Mouse (Mus musculus): Measurements from ENCODE around the gene Sh3bgr. TPM values are rescaled to one million over a fixed set of nuclear protein-coding genes. Genes with fewer than 3 reads are reported as not detected.

Gene Sh3bgr
- total RNA-seq (2012; rRNA removed) (0.38 TPM in 1 of 2 replicates, not detected in the other), total RNA-seq (2014; rRNA removed) (not detected in 2 replicates), polyA plus RNA-seq (2012; ENCODE audit: insufficient read length, low read depth) (0.70 and 1.6 TPM in 2 replicates)

DNA sequence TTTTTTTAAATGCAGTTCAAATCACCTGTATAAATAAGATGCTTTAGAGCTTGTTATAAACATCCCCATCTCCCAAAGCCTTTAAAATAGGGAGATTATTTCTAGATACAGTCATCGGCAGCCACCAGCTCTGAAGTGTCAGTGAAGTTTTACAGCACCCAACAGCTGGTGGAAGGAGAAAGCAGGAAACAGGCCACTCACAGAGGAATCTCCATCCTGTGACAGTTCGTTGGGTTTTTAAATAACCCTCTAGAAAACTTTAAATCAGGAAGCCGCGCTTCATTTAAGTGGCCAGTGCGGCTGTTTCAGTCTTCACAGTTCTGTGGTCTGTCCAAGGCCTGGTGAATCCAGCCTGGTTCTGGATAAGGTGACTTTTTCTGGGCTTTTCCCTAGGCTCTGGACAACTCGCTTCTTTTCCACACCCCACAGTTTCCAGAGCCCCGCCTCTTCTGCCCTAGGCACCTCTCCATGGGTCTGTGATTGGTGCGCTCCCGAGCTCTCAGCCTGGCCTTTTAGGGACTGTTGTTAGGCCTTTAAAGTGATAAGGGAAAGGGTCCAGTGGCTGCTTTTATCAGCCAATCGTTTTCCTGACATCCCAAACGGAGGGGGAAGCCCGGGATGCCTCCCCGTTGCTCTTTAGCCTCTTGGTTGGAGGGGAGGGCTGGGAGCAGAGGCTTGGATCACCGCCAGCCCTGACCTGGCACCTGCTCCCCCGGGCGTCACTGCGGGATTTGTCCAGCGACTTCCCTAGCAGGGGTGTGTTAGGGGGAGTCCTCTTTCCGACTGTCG lies at the start of gene Sh3bgr:
Gene Sh3bgr (plus strand): TSS at position 538 of the 789 bp plus-strand sequence.
- dilution Hi-C loops (cut with MboI; ENCODE audit: extremely low pct_ligation_motif_present, extremely low pct_unique_long_range_greater_than_20kb, low sequenced_read_pairs) = no loop called here
- no peak within 1 kb of the TSS for H3K4me3 ChIP-seq (replicated peaks in 1 of 3; ENCODE audit: low read depth in 2 of 3, low read length in 2 of 3, poor library complexity in 1 of 3)
- no peak within 1 kb of the TSS for H3K4me2 ChIP-seq (ENCODE audit: insufficient read depth, low read depth, poor library complexity, severe bottlenecking)
- 0 out of 4 replicates have a peak, but pooled peaks cover 0 to 3% of the 10 kb centered on the region in 2 experiments for H3K4me1 ChIP-seq (ENCODE audit: control insufficient read depth in 1 of 2, insufficient read depth in 2 of 2)
- in situ Hi-C loops (cut with MboI; ENCODE audit: low pct_ligation_motif_present, low pct_unique_long_range_greater_than_20kb, low sequenced_read_pairs) = no loop called here
- no peaks in the 10 kb centered on the region for H3K36me3 ChIP-seq (replicated peaks in 1 of 2; ENCODE audit: control insufficient read depth in 1 of 2, insufficient read depth in 1 of 2, low read length in 1 of 2)
- H3K9me3 ChIP-seq (replicated peaks; ENCODE audit: low read length) = no peaks in the 10 kb centered on the region
- H3K27ac ChIP-seq (ENCODE audit: insufficient read depth, low read depth) = no peak within 1 kb of the TSS
- H3K79me2 ChIP-seq (replicated peaks; ENCODE audit: control insufficient read depth, extremely low read depth, insufficient read depth, poor library complexity, severe bottlenecking) = no peaks in the 10 kb centered on the region
- no peak for TF ChIP-seq JUN (IDR thresholded peaks at IDR 0.05; ENCODE audit: insufficient read depth, low read depth, low read length)
- TF ChIP-seq USF2 (conservative IDR thresholded peaks at IDR 0.05; ENCODE audit: low read depth, low read length) = no peak
- no peak for TF ChIP-seq ZC3H11A (IDR thresholded peaks at IDR 0.05; ENCODE audit: low read depth, low read length)
- TF ChIP-seq USF1 (IDR thresholded peaks at IDR 0.05; ENCODE audit: low read depth, low read length) = no peak
- no peak for TF ChIP-seq MEF2A (IDR thresholded peaks at IDR 0.05; ENCODE audit: borderline replicate concordance, low read depth, low read length)
- no peak for TF ChIP-seq MAFK (IDR thresholded peaks at IDR 0.05; ENCODE audit: insufficient replicate concordance, low read length)
- no peak for TF ChIP-seq JUND (conservative IDR thresholded peaks at IDR 0.05; ENCODE audit: low read depth, low read length)
- no peak for TF ChIP-seq RCOR1 (conservative IDR thresholded peaks at IDR 0.05; ENCODE audit: low read depth, low read length)
- no peak for TF ChIP-seq BHLHE40 (IDR thresholded peaks at IDR 0.05; ENCODE audit: low read depth, low read length)
- no peak for TF ChIP-seq PAX5 (IDR thresholded peaks at IDR 0.05; ENCODE audit: low read length)
- TF ChIP-seq CHD1 (IDR thresholded peaks at IDR 0.05; ENCODE audit: low read depth, low read length) = no peak
- no peak for TF ChIP-seq HCFC1 (IDR thresholded peaks at IDR 0.05; ENCODE audit: low read depth, low read length)
- TF ChIP-seq ELF1 (IDR thresholded peaks at IDR 0.05; ENCODE audit: low read depth, low read length) = no peak
- no peak for TF ChIP-seq UBTF (IDR thresholded peaks at IDR 0.05; ENCODE audit: low read depth, low read length)
- no peak for TF ChIP-seq TBP (conservative IDR thresholded peaks at IDR 0.05; ENCODE audit: low read depth, low read length)
- TF ChIP-seq POLR2AphosphoS2 (IDR thresholded peaks at IDR 0.05; ENCODE audit: low read depth, low read length) = no peak
- TF ChIP-seq CTCF (conservative IDR thresholded peaks at IDR 0.05 in 1 of 2, IDR thresholded peaks at IDR 0.05 in 1 of 2; ENCODE audit: low read depth in 2 of 2, low read length in 2 of 2) = no peak
- TF ChIP-seq ZMIZ1 (IDR thresholded peaks at IDR 0.05; ENCODE audit: low read depth, low read length) = no peak
- no peak within 1 kb of the TSS for H3K9ac ChIP-seq (ENCODE audit: insufficient read depth, low read depth)
- H3K27me3 ChIP-seq (replicated peaks) = no peaks in the 10 kb centered on the region
- DNase-seq (ENCODE audit: extremely low read depth) = no peak

DNA sequence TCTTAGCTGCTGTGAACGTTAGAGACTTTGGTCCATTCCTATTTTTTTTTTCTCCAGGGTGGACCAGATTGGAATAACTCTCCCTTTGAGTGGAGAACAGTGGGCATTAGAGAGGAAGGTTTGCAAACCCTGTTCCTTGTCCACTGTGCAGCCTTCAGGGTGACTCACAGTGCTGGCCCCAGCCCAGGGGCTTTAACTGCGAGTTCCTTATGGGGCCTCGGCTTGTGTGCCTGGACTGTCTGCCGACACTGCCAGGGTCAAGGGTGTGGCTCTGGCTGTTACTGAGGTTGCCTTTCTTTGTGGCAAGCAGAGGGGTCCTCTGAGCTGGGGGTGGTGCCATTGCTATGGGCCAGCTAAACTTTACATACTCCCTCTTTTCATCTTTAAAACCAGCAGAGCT lies 49.3 kb upstream of the Sh3bgr start:
- in situ Hi-C loops (cut with MboI; ENCODE audit: low pct_ligation_motif_present, low pct_unique_long_range_greater_than_20kb, low sequenced_read_pairs) (loop anchor here (10.0 kb wide), 1 partner anchor 116 kb away; no protein-coding TSS in a partner anchor), dilution Hi-C loops (cut with MboI; ENCODE audit: extremely low pct_ligation_motif_present, extremely low pct_unique_long_range_greater_than_20kb, low sequenced_read_pairs) (no loop called here)
- Histone ChIP-seq H3K4me3 (replicated peaks in 1 of 3; ENCODE audit: low read depth in 2 of 3, low read length in 2 of 3, poor library complexity in 1 of 3) (no peak overlapping the region), H3K79me2 (replicated peaks; ENCODE audit: control insufficient read depth, extremely low read depth, insufficient read depth, poor library complexity, severe bottlenecking) (peaks cover 13% of the 10 kb centered on the region; the same call in 1 of the 2 replicates), H3K27ac (ENCODE audit: insufficient read depth, low read depth) (no peak overlapping the region), H3K4me1 (ENCODE audit: control insufficient read depth in 1 of 2, insufficient read depth in 2 of 2) (peaks cover 12 to 28% of the 10 kb centered on the region in 2 experiments), H3K4me2 (ENCODE audit: insufficient read depth, low read depth, poor library complexity, severe bottlenecking) (no peak overlapping the region), H3K9me3 (replicated peaks; ENCODE audit: low read length) (no peaks in the 10 kb centered on the region), H3K9ac (ENCODE audit: insufficient read depth, low read depth) (no peak overlapping the region), H3K27me3 (replicated peaks) (no peaks in the 10 kb centered on the region), H3K36me3 (replicated peaks in 1 of 2; ENCODE audit: control insufficient read depth in 1 of 2, insufficient read depth in 1 of 2, low read length in 1 of 2) (peaks cover 23 to 87% of the 10 kb centered on the region in 2 experiments)
- TF ChIP-seq MYC (IDR thresholded peaks at IDR 0.05; ENCODE audit: low read depth, low read length) (no peak), UBTF (IDR thresholded peaks at IDR 0.05; ENCODE audit: low read depth, low read length) (no peak), MEF2A (IDR thresholded peaks at IDR 0.05; ENCODE audit: borderline replicate concordance, low read depth, low read length) (no peak), NRF1 (IDR thresholded peaks at IDR 0.05; ENCODE audit: low read depth, low read length) (no peak), ZC3H11A (IDR thresholded peaks at IDR 0.05; ENCODE audit: low read depth, low read length) (no peak), MXI1 (IDR thresholded peaks at IDR 0.05; ENCODE audit: low read depth, low read length) (no peak), TCF12 (IDR thresholded peaks at IDR 0.05; ENCODE audit: low read depth, low read length) (no peak), SMC3 (IDR thresholded peaks at IDR 0.05; ENCODE audit: low read depth, low read length) (no peak), GABPA (IDR thresholded peaks at IDR 0.05; ENCODE audit: insufficient replicate concordance, low read depth, low read length) (no peak), CHD2 (IDR thresholded peaks at IDR 0.05; ENCODE audit: low read length) (no peak), USF2 (conservative IDR thresholded peaks at IDR 0.05; ENCODE audit: low read depth, low read length) (no peak), ELF1 (IDR thresholded peaks at IDR 0.05; ENCODE audit: low read depth, low read length) (no peak)
- no peak for DNase-seq (ENCODE audit: extremely low read depth)

Measured in CH12.LX (cell line).